Mouse (Mus musculus): ENCODE results near the gene Gstm1. TPM values are rescaled to one million over a fixed set of nuclear protein-coding genes. Genes with fewer than 3 reads are reported as not detected.
"Not testable (repeated sequence)": the region's sequence is repeated elsewhere in the genome, so short reads cannot be mapped to it uniquely, and the experiment has no call there.

Gene Gstm1
- polyA plus RNA-seq, 1 experiment = 1,515 TPM

DNA sequence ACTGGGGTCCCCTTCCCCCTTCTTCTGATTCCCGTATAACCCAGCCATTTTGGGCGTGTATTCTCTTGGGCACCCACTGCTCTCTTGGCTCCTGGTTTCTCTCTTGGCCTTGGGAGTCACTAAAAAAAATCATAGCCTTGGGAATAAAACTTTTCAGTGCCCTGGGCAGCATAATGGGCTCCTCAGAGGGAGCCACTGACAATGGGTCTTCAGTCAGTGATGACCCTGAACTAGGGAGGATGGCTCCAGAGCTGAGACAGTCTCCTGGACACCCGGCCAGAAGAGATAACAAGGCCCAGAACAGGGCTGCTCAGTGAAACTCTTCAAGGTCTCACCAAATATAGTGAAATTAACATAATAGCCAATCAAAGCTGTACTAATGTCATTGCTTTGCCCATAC, 19.2 kb downstream of the Gstm1 start:
- H3K4me1 ChIP-seq (ENCODE audit: control insufficient read depth, insufficient read depth, low read length) = no peaks in the 10 kb centered on the region
- no peaks in the 10 kb centered on the region for H3K27me3 ChIP-seq (replicated peaks; ENCODE audit: control insufficient read depth, insufficient read depth, low read length)
- TF ChIP-seq CTCF (conservative IDR thresholded peaks at IDR 0.05; ENCODE audit: insufficient read depth, insufficient read length, low read depth, low read length) (no peak), POLR2A (IDR thresholded peaks at IDR 0.05; ENCODE audit: low read depth, low read length) (no peak)
- DNase-seq = no peak
- WGBS = 93% methylated on average over 3 of the region's 3 CpGs
- no peak overlapping the region for H3K27ac ChIP-seq (ENCODE audit: insufficient read depth, low read depth, low read length)
- no peaks in the 10 kb centered on the region for H3K36me3 ChIP-seq (ENCODE audit: control insufficient read depth, insufficient read depth, low read length)
- no peak overlapping the region for H3K4me3 ChIP-seq (ENCODE audit: insufficient read depth, low read depth, low read length)

DNA sequence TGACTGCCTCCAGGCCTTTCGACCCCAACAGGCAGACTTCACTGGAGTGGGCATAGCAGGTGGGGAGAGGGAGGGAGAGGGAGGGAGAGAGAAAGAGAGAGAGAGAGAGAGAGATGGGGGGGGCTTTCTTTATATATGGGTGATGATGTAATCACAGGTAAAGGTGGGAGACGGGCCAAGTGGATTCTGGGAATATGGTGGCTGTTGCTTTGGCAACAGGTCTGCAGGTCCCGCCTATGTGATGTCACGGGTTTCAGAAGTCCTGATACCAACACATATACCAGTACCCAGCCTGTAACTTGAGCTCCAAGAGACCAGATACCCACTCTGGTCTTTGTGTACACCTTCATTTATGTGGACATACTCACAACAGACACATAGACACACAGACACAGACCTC, 21.2 kb downstream of the Gstm1 start:
- no peaks in the 10 kb centered on the region for H3K27me3 ChIP-seq (replicated peaks; ENCODE audit: control insufficient read depth, insufficient read depth, low read length)
- H3K36me3 ChIP-seq (ENCODE audit: control insufficient read depth, insufficient read depth, low read length) = no peaks in the 10 kb centered on the region
- H3K27ac ChIP-seq (ENCODE audit: insufficient read depth, low read depth, low read length) = no peak overlapping the region
- no peaks in the 10 kb centered on the region for H3K4me1 ChIP-seq (ENCODE audit: control insufficient read depth, insufficient read depth, low read length)
- no peak overlapping the region for H3K4me3 ChIP-seq (ENCODE audit: insufficient read depth, low read depth, low read length)
- WGBS = 89% methylated on average over 4 of the region's 4 CpGs
- no peak for DNase-seq
- no peak for TF ChIP-seq POLR2A (IDR thresholded peaks at IDR 0.05; ENCODE audit: low read depth, low read length)
- TF ChIP-seq CTCF (conservative IDR thresholded peaks at IDR 0.05; ENCODE audit: insufficient read depth, insufficient read length, low read depth, low read length) = no peak

DNA sequence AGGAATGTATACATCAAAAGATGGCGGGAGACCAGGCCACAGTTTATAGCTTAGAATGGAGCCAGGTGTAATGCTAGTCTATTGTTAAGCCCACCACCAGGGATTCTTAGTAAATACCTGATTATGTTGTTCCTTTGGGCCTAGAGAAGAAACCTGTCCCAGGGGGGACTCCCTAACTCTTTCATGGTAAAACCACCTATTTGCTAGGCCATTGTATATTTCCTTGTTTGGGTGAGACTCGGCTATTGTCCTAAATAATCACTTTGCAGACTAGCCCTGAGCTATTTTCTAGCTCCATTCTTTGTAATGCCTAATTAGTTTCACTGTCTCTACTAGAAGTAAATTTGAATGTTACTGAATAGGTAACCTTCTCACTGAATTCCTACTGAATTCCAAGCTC, 21.8 kb downstream of the Gstm1 start:
- not testable (repeated sequence) for H3K4me3 ChIP-seq (ENCODE audit: insufficient read depth, low read depth, low read length); H3K4me1 ChIP-seq (ENCODE audit: control insufficient read depth, insufficient read depth, low read length); H3K27ac ChIP-seq (ENCODE audit: insufficient read depth, low read depth, low read length); H3K27me3 ChIP-seq (replicated peaks; ENCODE audit: control insufficient read depth, insufficient read depth, low read length); H3K36me3 ChIP-seq (ENCODE audit: control insufficient read depth, insufficient read depth, low read length); DNase-seq
- 76% methylated on average over 2 of the region's 2 CpGs for WGBS

DNA sequence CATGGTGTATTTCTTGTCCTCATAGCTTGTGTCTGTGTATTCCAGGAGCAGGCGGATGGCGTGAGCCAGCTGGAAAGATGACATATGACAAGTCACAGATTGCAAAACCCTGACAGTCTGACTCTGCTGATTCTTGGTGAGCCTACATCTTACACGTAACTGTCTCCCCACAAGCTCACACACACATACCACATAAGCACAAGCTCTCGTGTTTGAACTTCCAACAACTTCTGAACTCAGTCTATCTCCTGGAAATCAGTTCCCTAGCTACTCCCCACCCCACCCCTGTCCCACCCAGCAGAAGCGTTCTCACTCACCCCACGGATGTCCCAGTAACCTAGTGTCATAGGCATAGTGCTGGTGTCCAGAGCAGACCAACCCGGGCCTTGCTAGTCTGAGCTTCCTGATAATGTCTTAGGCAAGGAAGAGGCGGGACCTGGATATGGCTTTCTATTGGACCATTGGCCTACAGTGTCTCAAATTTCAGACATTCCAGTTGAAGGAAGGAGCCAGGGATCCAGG, 31.7 kb downstream of the Gstm1 start, which contains the start of gene Gstm2:
TSS of gene Gstm2 (minus strand) at position 413 of the 522 bp plus-strand sequence.
- H3K4me3 ChIP-seq (ENCODE audit: insufficient read depth, low read depth, low read length) = peak within 1 kb of the TSS; percentile 41
- WGBS = 39% methylated on average over 8 of the region's 8 CpGs
- H3K27me3 ChIP-seq (replicated peaks; ENCODE audit: control insufficient read depth, insufficient read depth, low read length) = no peaks in the 10 kb centered on the region
- peak; percentile 86 for DNase-seq
- peak within 1 kb of the TSS; percentile 13 for H3K27ac ChIP-seq (ENCODE audit: insufficient read depth, low read depth, low read length)
- TF ChIP-seq POLR2A (IDR thresholded peaks at IDR 0.05; ENCODE audit: low read depth, low read length) (no peak), CTCF (conservative IDR thresholded peaks at IDR 0.05; ENCODE audit: insufficient read depth, insufficient read length, low read depth, low read length) (no peak)
- no peaks in the 10 kb centered on the region for H3K36me3 ChIP-seq (ENCODE audit: control insufficient read depth, insufficient read depth, low read length)
- no peaks in the 10 kb centered on the region; the same call in 1 of the 2 replicates for H3K4me1 ChIP-seq (ENCODE audit: control insufficient read depth, insufficient read depth, low read length)

DNA sequence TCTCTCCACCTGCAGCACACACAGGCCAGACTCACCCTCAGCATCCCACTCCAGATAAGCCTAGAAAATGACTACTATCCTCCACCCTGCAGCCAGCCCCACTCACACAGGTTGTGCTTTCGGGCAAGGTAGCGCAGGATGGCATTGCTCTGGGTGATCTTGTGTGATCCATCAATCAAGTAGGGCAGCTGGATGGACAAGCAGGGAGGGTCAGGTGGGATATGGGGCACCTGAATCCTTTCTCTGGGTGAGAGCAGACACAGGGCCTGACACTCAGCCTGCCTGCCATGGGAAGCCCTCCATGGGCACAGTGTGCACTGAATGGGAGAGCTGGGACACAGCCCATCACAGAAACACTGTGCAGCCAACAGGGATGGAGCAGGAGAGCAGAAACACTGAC, 32.6 kb downstream of the Gstm1 start:
- H3K27me3 ChIP-seq (replicated peaks; ENCODE audit: control insufficient read depth, insufficient read depth, low read length); H3K36me3 ChIP-seq (ENCODE audit: control insufficient read depth, insufficient read depth, low read length); DNase-seq; H3K4me1 ChIP-seq (ENCODE audit: control insufficient read depth, insufficient read depth, low read length): not testable (repeated sequence)
- peak overlapping the region; percentile 8; the same call in 1 of the 2 replicates for H3K27ac ChIP-seq (ENCODE audit: insufficient read depth, low read depth, low read length)
- H3K4me3 ChIP-seq (ENCODE audit: insufficient read depth, low read depth, low read length) = peak overlapping the region; percentile 1; the same call in 1 of the 2 replicates
- WGBS = 94% methylated on average over 2 of the region's 2 CpGs

DNA sequence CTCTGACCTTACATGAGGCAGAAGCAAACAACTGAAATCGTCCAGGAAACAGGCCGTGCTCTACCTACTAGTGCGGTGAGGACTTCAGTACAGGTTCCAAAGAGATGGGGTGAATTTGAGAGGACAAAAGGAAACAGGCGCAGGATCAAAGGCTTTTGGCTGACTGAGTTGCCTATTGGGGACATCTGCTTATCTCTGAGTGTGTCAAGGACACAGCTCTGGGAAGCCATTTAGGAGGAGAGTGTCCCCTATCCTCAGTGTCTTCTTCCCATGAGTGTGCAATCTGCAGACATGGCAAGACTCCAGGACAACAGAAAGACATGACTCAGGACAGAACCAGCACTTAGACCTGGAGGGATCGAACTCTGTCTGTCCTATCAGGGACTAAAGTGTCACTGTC, 33.3 kb downstream of the Gstm1 start:
- DNase-seq = no peak
- Histone ChIP-seq H3K4me3 (ENCODE audit: insufficient read depth, low read depth, low read length) (no peak overlapping the region), H3K36me3 (ENCODE audit: control insufficient read depth, insufficient read depth, low read length) (no peaks in the 10 kb centered on the region), H3K4me1 (ENCODE audit: control insufficient read depth, insufficient read depth, low read length) (no peaks in the 10 kb centered on the region; the same call in 1 of the 2 replicates), H3K27ac (ENCODE audit: insufficient read depth, low read depth, low read length) (no peak overlapping the region), H3K27me3 (replicated peaks; ENCODE audit: control insufficient read depth, insufficient read depth, low read length) (no peaks in the 10 kb centered on the region)
- WGBS = 74% methylated on average over 5 of the region's 5 CpGs
- TF ChIP-seq POLR2A (IDR thresholded peaks at IDR 0.05; ENCODE audit: low read depth, low read length) = no peak
- TF ChIP-seq CTCF (conservative IDR thresholded peaks at IDR 0.05; ENCODE audit: insufficient read depth, insufficient read length, low read depth, low read length) = no peak

DNA sequence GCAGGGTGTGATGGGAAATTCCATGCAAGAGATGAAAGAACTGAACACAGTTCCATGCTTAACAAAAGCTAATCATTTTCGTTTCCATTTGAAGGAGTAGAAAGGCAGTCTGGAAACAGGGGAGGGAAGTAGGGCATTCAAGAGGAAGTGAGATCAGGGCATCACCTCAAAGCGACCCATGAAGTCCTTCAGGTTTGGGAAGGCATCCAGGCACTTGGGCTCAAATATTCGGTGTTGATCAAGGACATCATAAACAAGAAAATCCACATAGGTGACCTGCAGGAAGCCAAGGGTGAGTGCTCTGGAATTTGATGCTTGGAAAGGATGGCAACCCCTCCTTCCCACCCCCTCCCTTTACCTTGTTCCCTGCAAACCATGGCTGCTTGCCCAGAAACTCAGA, 34.0 kb downstream of the Gstm1 start:
- Histone ChIP-seq H3K27me3 (replicated peaks; ENCODE audit: control insufficient read depth, insufficient read depth, low read length) (no peaks in the 10 kb centered on the region), H3K27ac (ENCODE audit: insufficient read depth, low read depth, low read length) (peak overlapping the region; percentile 42; the same call in 1 of the 2 replicates), H3K4me3 (ENCODE audit: insufficient read depth, low read depth, low read length) (no peak overlapping the region), H3K36me3 (ENCODE audit: control insufficient read depth, insufficient read depth, low read length) (no peaks in the 10 kb centered on the region), H3K4me1 (ENCODE audit: control insufficient read depth, insufficient read depth, low read length) (no peaks in the 10 kb centered on the region; the same call in 1 of the 2 replicates)
- 23% methylated on average over 3 of the region's 3 CpGs for WGBS
- TF ChIP-seq CTCF (conservative IDR thresholded peaks at IDR 0.05; ENCODE audit: insufficient read depth, insufficient read length, low read depth, low read length) (no peak), POLR2A (IDR thresholded peaks at IDR 0.05; ENCODE audit: low read depth, low read length) (no peak)
- peak; percentile 43 for DNase-seq

DNA sequence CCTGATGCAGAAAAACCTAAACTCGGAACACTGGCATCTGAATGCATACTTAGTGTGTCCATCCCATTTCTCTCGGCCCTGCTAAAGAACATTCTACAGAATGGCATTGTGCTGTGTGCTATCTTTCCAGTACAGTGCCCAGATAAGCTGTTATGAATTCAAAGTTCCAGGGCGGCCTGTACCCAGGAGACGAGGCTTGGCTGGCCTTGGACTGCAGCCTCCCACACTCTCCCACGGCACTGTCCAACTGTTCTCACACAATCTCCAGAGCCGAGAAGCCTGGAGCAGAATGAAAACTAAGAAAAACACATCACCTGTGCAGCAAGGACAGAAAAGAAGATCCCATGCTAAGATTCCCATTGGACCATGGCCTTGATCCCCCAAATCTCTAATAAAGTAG, 35.0 kb downstream of the Gstm1 start:
- Histone ChIP-seq H3K27ac (ENCODE audit: insufficient read depth, low read depth, low read length) (no peak overlapping the region), H3K27me3 (replicated peaks; ENCODE audit: control insufficient read depth, insufficient read depth, low read length) (no peaks in the 10 kb centered on the region), H3K4me1 (ENCODE audit: control insufficient read depth, insufficient read depth, low read length) (no peaks in the 10 kb centered on the region; the same call in 1 of the 2 replicates), H3K36me3 (ENCODE audit: control insufficient read depth, insufficient read depth, low read length) (no peaks in the 10 kb centered on the region), H3K4me3 (ENCODE audit: insufficient read depth, low read depth, low read length) (no peak overlapping the region)
- no peak for TF ChIP-seq CTCF (conservative IDR thresholded peaks at IDR 0.05; ENCODE audit: insufficient read depth, insufficient read length, low read depth, low read length)
- no peak for TF ChIP-seq POLR2A (IDR thresholded peaks at IDR 0.05; ENCODE audit: low read depth, low read length)
- DNase-seq = no peak
- 73% methylated on average over 6 of the region's 6 CpGs for WGBS

All from kidney, adult 2 months (tissue).